ENCODE assay signal across 16 mouse cellular contexts in genomic region chr16:97270417-97271133, GRCm38 (mm10).
"Had no signal": no experiment of that assay in that cellular context is flagged by ENCODE, and none has a peak within 500 bp of the region (broad histone marks: within the 10 kb centered on the region; RNA-seq: fewer than 3 reads in every experiment).

No protein-coding gene starts in this region.

- H3K27me3 ChIP-seq: kidney, embryonic 15.5 days; limb, embryonic 13.5 days; liver, embryonic 15.5 days; midbrain, embryonic 12.5 days; neural tube, embryonic 13.5 days had no signal

- H3K27ac ChIP-seq: kidney, embryonic 15.5 days; limb, embryonic 13.5 days; liver, embryonic 15.5 days; midbrain, embryonic 12.5 days; neural tube, embryonic 13.5 days had no signal

- H3K4me3 ChIP-seq: kidney, embryonic 15.5 days; limb, embryonic 13.5 days; liver, embryonic 15.5 days; megakaryocyte, embryonic 14.5 days; midbrain, embryonic 12.5 days; neural tube, embryonic 13.5 days had no signal

- H3K36me3 ChIP-seq: kidney, embryonic 15.5 days; limb, embryonic 13.5 days; liver, embryonic 15.5 days; midbrain, embryonic 12.5 days; neural tube, embryonic 13.5 days had no signal

- DNase-seq: kidney, adult 2 months; kidney, postnatal 25 days; layer of hippocampus, adult 9-11 months; layer of hippocampus, postnatal 36 days; lung, adult 2 months; lung, postnatal 36 days; right cerebral cortex, postnatal 14 days; thymus, postnatal 4 days had no signal

- H3K4me1 ChIP-seq: limb, embryonic 13.5 days; liver, embryonic 15.5 days; midbrain, embryonic 12.5 days had no signal

- H3K9me3 ChIP-seq: kidney, embryonic 15.5 days; limb, embryonic 13.5 days; liver, embryonic 15.5 days; midbrain, embryonic 12.5 days; neural tube, embryonic 13.5 days had no signal

- ATAC-seq: lung, postnatal 0 days; midbrain, embryonic 16.5 days had no signal

- H3K9ac ChIP-seq: kidney, embryonic 15.5 days; limb, embryonic 13.5 days; liver, embryonic 15.5 days; midbrain, embryonic 12.5 days; neural tube, embryonic 13.5 days had no signal

- H3K4me2 ChIP-seq: kidney, embryonic 15.5 days; limb, embryonic 13.5 days; liver, embryonic 15.5 days; midbrain, embryonic 12.5 days; neural tube, embryonic 13.5 days had no signal
